Mouse (Mus musculus): ENCODE results near the gene Dot1l.

GRCm38 (mm10) chr10:80842334-80842733, 87.3 kb downstream of the Dot1l start:
- TF ChIP-seq CTCF (IDR thresholded peaks at IDR 0.05; ENCODE audit: extremely low read depth, insufficient read depth, insufficient read length, insufficient replicate concordance) = no peak
- TF ChIP-seq POLR2A (IDR thresholded peaks at IDR 0.05; ENCODE audit: low read depth, low read length) = no peak

All from spleen, adult 2 months (tissue).